Mouse (Mus musculus) MEL (cell line): Measurements from ENCODE around the gene Gm37240. TPM values are rescaled to one million over a fixed set of nuclear protein-coding genes. Genes with fewer than 3 reads are reported as not detected.
"Not testable (repeated sequence)": the region's sequence is repeated elsewhere in the genome, so short reads cannot be mapped to it uniquely, and the experiment has no call there.

Source experiments
- DNase-seq: peaks from one replicate; pipeline ENCODE4 v3.0.0; 2011; ENCODE audit warnings: low read depth, low spot score
- H3K27ac ChIP-seq: 2 replicates; pipeline ENCODE4 v1.5.1; 2012; ENCODE audit warnings: low read depth, mild to moderate bottlenecking, control low read depth, low read length, moderate library complexity; ENCODE audit not compliant: control insufficient read depth
- H3K27me3 ChIP-seq, 2 experiments: fragments of 150-350 bp in 1 of 2; sonication (generic) in 1 of 2; 2 replicates each; pipeline ENCODE4 v1.6.1; 2012; ENCODE audit warnings: low read length in 2 of 2, mild to moderate bottlenecking in 2 of 2, improper control_type of control experiment in 1 of 2, moderate library complexity in 1 of 2; ENCODE audit not compliant: insufficient read depth in 2 of 2, control insufficient read depth in 1 of 2
- H3K36me3 ChIP-seq, 2 experiments: 2 replicates each; pipeline ENCODE4 v1.6.1; 2012 to 2014; ENCODE audit warnings: low read length in 2 of 2, improper control_type of control experiment in 1 of 2, inconsistent platforms in 1 of 2, mild to moderate bottlenecking in 1 of 2; ENCODE audit not compliant: insufficient read depth in 2 of 2, control insufficient read depth in 1 of 2
- H3K4me1 ChIP-seq, 2 experiments: fragments of 150-350 bp in 1 of 2; sonication (generic) in 1 of 2; 2 replicates each; pipeline ENCODE4 v1.6.1; 2012; ENCODE audit warnings: low read length in 2 of 2, improper control_type of control experiment in 1 of 2, mild to moderate bottlenecking in 1 of 2; ENCODE audit not compliant: insufficient read depth in 2 of 2, control insufficient read depth in 1 of 2
- H3K4me3 ChIP-seq, 2 experiments: fragments of 150-350 bp in 1 of 2; sonication (generic) in 1 of 2; 2 replicates each; pipeline ENCODE4 v1.5.1; 2012; ENCODE audit warnings: low read depth in 2 of 2, low read length in 2 of 2, mild to moderate bottlenecking in 2 of 2, moderate library complexity in 2 of 2, control low read depth in 1 of 2, improper control_type of control experiment in 1 of 2; ENCODE audit not compliant: control insufficient read depth in 1 of 2, insufficient read depth in 1 of 2
- H3K79me2 ChIP-seq: 2 replicates; pipeline ENCODE4 v1.6.1; 2012; ENCODE audit warnings: mild to moderate bottlenecking, low read length, moderate library complexity; ENCODE audit not compliant: control insufficient read depth, poor library complexity, insufficient read depth
- H3K9ac ChIP-seq: 2 replicates; pipeline ENCODE4 v1.6.1; 2012; ENCODE audit warnings: low read depth, mild to moderate bottlenecking, control low read depth, low read length, moderate library complexity; ENCODE audit not compliant: control insufficient read depth, poor library complexity, severe bottlenecking
- H3K9me3 ChIP-seq: fragments of 150-350 bp; sonication (generic); replicated peaks from 2 replicates; pipeline ENCODE4 v1.6.1; 2012; ENCODE audit warnings: mild to moderate bottlenecking, low read length, improper control_type of control experiment, moderate library complexity; ENCODE audit not compliant: insufficient read depth
- BHLHE40 ChIP-seq: IDR thresholded peaks from 2 replicates; pipeline ENCODE4 v1.6.1; 2012; ENCODE audit warnings: low read depth, mild to moderate bottlenecking, inconsistent platforms, low read length, improper control_type of control experiment, borderline replicate concordance
- ELF1 ChIP-seq: IDR thresholded peaks from 2 replicates; pipeline ENCODE4 v1.6.1; 2014; ENCODE audit warnings: low read depth, mild to moderate bottlenecking, inconsistent platforms, low read length, improper control_type of control experiment, moderate library complexity
- EP300 ChIP-seq, 2 experiments: IDR thresholded peaks; 2 replicates each; pipeline ENCODE4 v1.6.1; 2011; ENCODE audit warnings: improper control_type of control experiment in 2 of 2, low read length in 2 of 2, low read depth in 1 of 2, mild to moderate bottlenecking in 1 of 2
- ETS1 ChIP-seq: IDR thresholded peaks from 2 replicates; pipeline ENCODE4 v1.6.1; 2012; ENCODE audit warnings: low read depth, mild to moderate bottlenecking, inconsistent platforms, low read length, improper control_type of control experiment, moderate library complexity
- HCFC1 ChIP-seq: IDR thresholded peaks from 2 replicates; pipeline ENCODE4 v1.6.1; 2012; ENCODE audit warnings: low read depth, mild to moderate bottlenecking, inconsistent platforms, low read length, improper control_type of control experiment, moderate library complexity
- KAT2A ChIP-seq: conservative IDR thresholded peaks from 2 replicates; pipeline ENCODE4 v1.6.1; 2012; ENCODE audit warnings: low read depth, low read length, improper control_type of control experiment, inconsistent platforms
- MAFK ChIP-seq: IDR thresholded peaks from 2 replicates; pipeline ENCODE4 v1.6.1; 2011; ENCODE audit warnings: low read depth, mild to moderate bottlenecking, low read length, improper control_type of control experiment, borderline replicate concordance
- MEF2A ChIP-seq: IDR thresholded peaks from 2 replicates; pipeline ENCODE4 v1.6.1; 2014; ENCODE audit warnings: low read depth, mild to moderate bottlenecking, inconsistent platforms, low read length, improper control_type of control experiment; ENCODE audit not compliant: poor library complexity, insufficient replicate concordance, severe bottlenecking; ENCODE audit errors: extremely low read depth
- NELFE ChIP-seq: IDR thresholded peaks from 2 replicates; pipeline ENCODE4 v1.6.1; 2011; ENCODE audit warnings: low read depth, low read length, improper control_type of control experiment
- NRF1 ChIP-seq: IDR thresholded peaks from 2 replicates; pipeline ENCODE4 v1.6.1; 2014; ENCODE audit warnings: low read depth, mild to moderate bottlenecking, inconsistent platforms, low read length, improper control_type of control experiment, moderate library complexity; ENCODE audit not compliant: poor library complexity, insufficient read depth, severe bottlenecking
- SIN3A ChIP-seq: IDR thresholded peaks from 2 replicates; pipeline ENCODE4 v1.6.1; 2012; ENCODE audit warnings: low read length, improper control_type of control experiment, inconsistent platforms
- SMC3 ChIP-seq: IDR thresholded peaks from 2 replicates; pipeline ENCODE4 v1.6.1; 2011; ENCODE audit warnings: low read depth, low read length, improper control_type of control experiment
- USF1 ChIP-seq: IDR thresholded peaks from 2 replicates; pipeline ENCODE4 v1.6.1; 2014; ENCODE audit warnings: low read depth, mild to moderate bottlenecking, inconsistent platforms, low read length, improper control_type of control experiment, moderate library complexity
- ZC3H11A ChIP-seq: IDR thresholded peaks from 2 replicates; pipeline ENCODE4 v1.6.1; 2012; ENCODE audit warnings: low read depth, mild to moderate bottlenecking, inconsistent platforms, low read length, improper control_type of control experiment
- ZKSCAN1 ChIP-seq: IDR thresholded peaks from 2 replicates; pipeline ENCODE4 v1.6.1; 2012; ENCODE audit warnings: low read depth, mild to moderate bottlenecking, inconsistent platforms, low read length, improper control_type of control experiment, moderate library complexity
- ZNF384 ChIP-seq: IDR thresholded peaks from 2 replicates; pipeline ENCODE4 v1.6.1; 2012; ENCODE audit warnings: low read depth, mild to moderate bottlenecking, inconsistent platforms, low read length, improper control_type of control experiment
- polyA plus RNA-seq, 2 experiments: library from polyadenylated mRNA; stranded (reverse) in 1 of 2; unstranded in 1 of 2; fragments of >175 nt in 1 of 2; fragments of >200 nt in 1 of 2; gene quantifications; 2 replicates each; pipeline versions ENCODE4 v1.2.1 to v1.2.4; 2012; ENCODE audit warnings: low replicate concordance in 2 of 2, low read depth in 1 of 2; ENCODE audit not compliant: insufficient read length in 2 of 2, insufficient read depth in 1 of 2, missing spikeins in 1 of 2
- total RNA-seq: library from RNA; depleted of rRNA; stranded (reverse); fragments of 300-350 nt; gene quantifications from 2 replicates; pipeline ENCODE4 v1.2.3, GENCODE M21; 2012

Gene Gm37240
- total and polyA plus RNA-seq, 3 experiments: 0.04 TPM; not detected in 2

- no peaks in the 10 kb centered on the region for H3K9me3 ChIP-seq
- H3K36me3 ChIP-seq: peaks cover 0 to 31% of the 10 kb centered on the region in 2 experiments; a peak in 3 of 4 replicates
- no peak overlapping the region for H3K27ac ChIP-seq
- DNase-seq: no peak
- H3K4me3 ChIP-seq: no peak overlapping the region
- peaks cover 6% of the 10 kb centered on the region for H3K79me2 ChIP-seq
- H3K4me1 ChIP-seq: peaks cover 13 to 23% of the 10 kb centered on the region in 2 experiments
- TF ChIP-seq NELFE (no peak), MEF2A (no peak), NRF1 (no peak), ETS1 (no peak), ZKSCAN1 (no peak), SIN3A (no peak), HCFC1 (no peak), MAFK (no peak), SMC3 (no peak), KAT2A (no peak), BHLHE40 (no peak), USF1 (no peak), EP300 (IDR thresholded peaks at IDR 0.05; ENCODE audit: low read depth in 1 of 2, low read length in 2 of 2) (no peak), ZC3H11A (no peak)
- no peak overlapping the region for H3K9ac ChIP-seq
- H3K27me3 ChIP-seq: no peaks in the 10 kb centered on the region
These were observed 1021.6 kb downstream of the Gm37240 start for GRCm38 (mm10) chr3:84865684-84866083.

GRCm38 (mm10) chr3:84861817-84862216 is 1025.5 kb downstream of the Gm37240 start:
- DNase-seq: peak; percentile 58
- Histone ChIP-seq H3K4me1 (peaks cover 13 to 19% of the 10 kb centered on the region in 2 experiments), H3K79me2 (peaks cover 12% of the 10 kb centered on the region), H3K36me3 (peaks cover 0 to 34% of the 10 kb centered on the region in 2 experiments; a peak in 3 of 4 replicates)
- H3K4me3 ChIP-seq, H3K27me3 ChIP-seq: not testable (repeated sequence)
- TF ChIP-seq ELF1: peak; percentile 40; the same call in 1 of the 2 replicates
- TF ChIP-seq ZNF384: peak; percentile 75
- TF ChIP-seq EP300 (IDR thresholded peaks at IDR 0.05; ENCODE audit: low read depth in 1 of 2, low read length in 2 of 2): 0 out of 4 replicates have a peak, but pooled peaks of 1 of the 2 experiments have one; percentile 22
- 0 out of 2 replicates have a peak, but pooled peaks have one; percentile 25 for TF ChIP-seq SIN3A
- TF ChIP-seq, all 39 proteins: peak for 4; not testable (repeated sequence) for 35
- H3K9ac ChIP-seq, H3K9me3 ChIP-seq, H3K27ac ChIP-seq: not testable (repeated sequence)
